Mouse (Mus musculus): ENCODE data around the gene Tap2. TPM values are rescaled to one million over a fixed set of nuclear protein-coding genes. Genes with fewer than 3 reads are reported as not detected.

The Tap2 gene
- polyA plus RNA-seq, 1 experiment from 2014 or later: 1.9 TPM

- H3K27ac ChIP-seq (replicated peaks): no peak overlapping the region
- peaks cover 13% of the 10 kb centered on the region for H3K4me1 ChIP-seq
- no peaks in the 10 kb centered on the region for H3K9me3 ChIP-seq (replicated peaks)
- H3K9ac ChIP-seq (replicated peaks): peak overlapping the region; percentile 51; the same call in 1 of the 2 replicates
- WGBS: 21% methylated on average over 18 of the region's 18 CpGs
- peaks cover 60% of the 10 kb centered on the region for H3K27me3 ChIP-seq (replicated peaks)
- ATAC-seq (ENCODE audit: low FRiP score): no peak; the same call in 1 of the 2 replicates
- H3K36me3 ChIP-seq: no peaks in the 10 kb centered on the region
- H3K4me3 ChIP-seq (replicated peaks): peak overlapping the region; percentile 59
- peak overlapping the region; percentile 81 for H3K4me2 ChIP-seq
Measured at GRCm38 (mm10) chr17:34205021-34205745, 1.9 kb downstream of the Tap2 start.

- peaks cover 60% of the 10 kb centered on the region for H3K27me3 ChIP-seq (replicated peaks)
- no peaks in the 10 kb centered on the region for H3K36me3 ChIP-seq
- H3K4me1 ChIP-seq: peaks cover 13% of the 10 kb centered on the region
- H3K4me2 ChIP-seq: peak overlapping the region; percentile 81
- H3K27ac ChIP-seq (replicated peaks): no peak overlapping the region
- H3K4me3 ChIP-seq (replicated peaks): peak overlapping the region; percentile 59; the same call in 1 of the 2 replicates
- no peak for ATAC-seq (ENCODE audit: low FRiP score)
- no peaks in the 10 kb centered on the region for H3K9me3 ChIP-seq (replicated peaks)
- 14% methylated on average over 9 of the region's 9 CpGs for WGBS
- H3K9ac ChIP-seq (replicated peaks): no peak overlapping the region
Measured at GRCm38 (mm10) chr17:34205746-34206176, 2.4 kb downstream of the Tap2 start.

- peaks cover 14% of the 10 kb centered on the region for H3K4me1 ChIP-seq
- no peak overlapping the region for H3K4me3 ChIP-seq (replicated peaks)
- H3K27me3 ChIP-seq (replicated peaks): peaks cover 59% of the 10 kb centered on the region
- H3K9me3 ChIP-seq (replicated peaks): no peaks in the 10 kb centered on the region
- ATAC-seq (ENCODE audit: low FRiP score): no peak
- no peak overlapping the region for H3K4me2 ChIP-seq
- no peak overlapping the region for H3K27ac ChIP-seq (replicated peaks)
- WGBS: 88% methylated on average over 5 of the region's 5 CpGs
- H3K9ac ChIP-seq (replicated peaks): no peak overlapping the region
- H3K36me3 ChIP-seq: no peaks in the 10 kb centered on the region
Measured at GRCm38 (mm10) chr17:34206731-34207130, 3.4 kb downstream of the Tap2 start.

- no peaks in the 10 kb centered on the region for H3K9me3 ChIP-seq (replicated peaks)
- H3K27me3 ChIP-seq (replicated peaks): peaks cover 66% of the 10 kb centered on the region
- H3K9ac ChIP-seq (replicated peaks): no peak overlapping the region
- H3K4me3 ChIP-seq (replicated peaks): no peak overlapping the region
- WGBS: 68% methylated on average over 3 of the region's 3 CpGs
- H3K4me2 ChIP-seq: no peak overlapping the region
- H3K27ac ChIP-seq (replicated peaks): no peak overlapping the region
- no peak for ATAC-seq (ENCODE audit: low FRiP score)
- no peaks in the 10 kb centered on the region for H3K36me3 ChIP-seq
- H3K4me1 ChIP-seq: peaks cover 16% of the 10 kb centered on the region
Measured at GRCm38 (mm10) chr17:34207456-34207855, 4.1 kb downstream of the Tap2 start.

- no peak overlapping the region for H3K9ac ChIP-seq (replicated peaks)
- 97% methylated on average over 9 of the region's 9 CpGs for WGBS
- no peak for ATAC-seq (ENCODE audit: low FRiP score)
Measured at GRCm38 (mm10) chr17:34207866-34208265, 4.5 kb downstream of the Tap2 start.

GRCm38 (mm10) chr17:34208421-34208820 is 5.1 kb downstream of the Tap2 start:
- H3K27ac ChIP-seq (replicated peaks): no peak overlapping the region
- H3K27me3 ChIP-seq (replicated peaks): peaks cover 66% of the 10 kb centered on the region
- no peak overlapping the region for H3K4me2 ChIP-seq
- WGBS: 25% methylated on average over 10 of the region's 10 CpGs
- no peak for ATAC-seq (ENCODE audit: low FRiP score)
- H3K4me1 ChIP-seq: peaks cover 16% of the 10 kb centered on the region
- H3K9ac ChIP-seq (replicated peaks): no peak overlapping the region
- no peak overlapping the region for H3K4me3 ChIP-seq (replicated peaks)
- no peaks in the 10 kb centered on the region for H3K36me3 ChIP-seq
- no peaks in the 10 kb centered on the region for H3K9me3 ChIP-seq (replicated peaks)

More at GRCm38 (mm10) chr17:34207866-34208265, 4.5 kb downstream of the Tap2 start:
- Histone ChIP-seq H3K27ac (replicated peaks) (no peak overlapping the region), H3K27me3 (replicated peaks) (peaks cover 69% of the 10 kb centered on the region), H3K4me2 (no peak overlapping the region), H3K36me3 (no peaks in the 10 kb centered on the region), H3K9me3 (replicated peaks) (no peaks in the 10 kb centered on the region), H3K4me3 (replicated peaks) (no peak overlapping the region), H3K4me1 (peaks cover 16% of the 10 kb centered on the region)

- 55% methylated on average over 3 of the region's 3 CpGs for WGBS
- Histone ChIP-seq H3K4me1 (peaks cover 13% of the 10 kb centered on the region), H3K27me3 (replicated peaks) (peaks cover 72% of the 10 kb centered on the region), H3K27ac (replicated peaks) (no peak overlapping the region), H3K4me2 (no peak overlapping the region), H3K36me3 (no peaks in the 10 kb centered on the region), H3K4me3 (replicated peaks) (no peak overlapping the region), H3K9me3 (replicated peaks) (no peaks in the 10 kb centered on the region), H3K9ac (replicated peaks) (no peak overlapping the region)
- no peak for ATAC-seq (ENCODE audit: low FRiP score)
Measured at GRCm38 (mm10) chr17:34209680-34210079, 6.4 kb downstream of the Tap2 start.

GRCm38 (mm10) chr17:34210599-34210998 is 7.3 kb downstream of the Tap2 start:
- no peak overlapping the region for H3K4me2 ChIP-seq
- peaks cover 4% of the 10 kb centered on the region; the same call in 1 of the 2 replicates for H3K4me1 ChIP-seq
- peaks cover 69% of the 10 kb centered on the region for H3K27me3 ChIP-seq (replicated peaks)
- H3K36me3 ChIP-seq: no peaks in the 10 kb centered on the region
- no peaks in the 10 kb centered on the region for H3K9me3 ChIP-seq (replicated peaks)
- H3K4me3 ChIP-seq (replicated peaks): no peak overlapping the region
- ATAC-seq (ENCODE audit: low FRiP score): no peak
- H3K27ac ChIP-seq (replicated peaks): no peak overlapping the region
- H3K9ac ChIP-seq (replicated peaks): no peak overlapping the region
- WGBS: 86% methylated on average over 3 of the region's 3 CpGs

GRCm38 (mm10) chr17:34211746-34212365 is 8.5 kb downstream of the Tap2 start:
- H3K4me3 ChIP-seq (replicated peaks): no peak overlapping the region
- no peak overlapping the region for H3K27ac ChIP-seq (replicated peaks)
- no peaks in the 10 kb centered on the region for H3K36me3 ChIP-seq
- no peaks in the 10 kb centered on the region for H3K9me3 ChIP-seq (replicated peaks)
- ATAC-seq (ENCODE audit: low FRiP score): no peak
- peaks cover 4% of the 10 kb centered on the region; the same call in 1 of the 2 replicates for H3K4me1 ChIP-seq
- peak overlapping the region; percentile 19; the same call in 1 of the 2 replicates for H3K4me2 ChIP-seq
- WGBS: 23% methylated on average over 23 of the region's 23 CpGs
- H3K9ac ChIP-seq (replicated peaks): no peak overlapping the region
- peaks cover 59% of the 10 kb centered on the region for H3K27me3 ChIP-seq (replicated peaks)

- peak overlapping the region; percentile 38 for H3K4me2 ChIP-seq
- H3K27me3 ChIP-seq (replicated peaks): peaks cover 46% of the 10 kb centered on the region
Measured at GRCm38 (mm10) chr17:34213936-34214335, 10.6 kb downstream of the Tap2 start.

GRCm38 (mm10) chr17:34215176-34215575 is 11.8 kb downstream of the Tap2 start:
- Histone ChIP-seq H3K9me3 (replicated peaks) (no peaks in the 10 kb centered on the region), H3K27me3 (replicated peaks) (peaks cover 43% of the 10 kb centered on the region), H3K4me1 (peaks cover 4% of the 10 kb centered on the region; the same call in 1 of the 2 replicates), H3K36me3 (no peaks in the 10 kb centered on the region), H3K4me3 (replicated peaks) (no peak overlapping the region), H3K4me2 (no peak overlapping the region), H3K9ac (replicated peaks) (no peak overlapping the region), H3K27ac (replicated peaks) (no peak overlapping the region)
- 87% methylated on average over 12 of the region's 12 CpGs for WGBS
- ATAC-seq (ENCODE audit: low FRiP score): no peak

More at GRCm38 (mm10) chr17:34213936-34214335, 10.6 kb downstream of the Tap2 start:
- no peak overlapping the region for H3K27ac ChIP-seq (replicated peaks)
- no peaks in the 10 kb centered on the region for H3K9me3 ChIP-seq (replicated peaks)
- peak overlapping the region; percentile 16; the same call in 1 of the 2 replicates for H3K4me3 ChIP-seq (replicated peaks)
- no peaks in the 10 kb centered on the region for H3K36me3 ChIP-seq
- H3K9ac ChIP-seq (replicated peaks): no peak overlapping the region
- no peak for ATAC-seq (ENCODE audit: low FRiP score)
- 49% methylated on average over 21 of the region's 21 CpGs for WGBS
- peaks cover 4% of the 10 kb centered on the region; the same call in 1 of the 2 replicates for H3K4me1 ChIP-seq
